Mouse (Mus musculus) erythroid progenitor cell, adult 5-6 weeks (primary cell): ENCODE measurements around the gene Gltpd2. TPM values are rescaled to one million over a fixed set of nuclear protein-coding genes. Genes with fewer than 3 reads are reported as not detected.
"Not testable (repeated sequence)": the region's sequence is repeated elsewhere in the genome, so short reads cannot be mapped to it uniquely, and the experiment has no call there.

Experiments
- ATAC-seq: replicated peaks from 2 replicates; pipeline ENCODE4 v1.8.0; 2016; ENCODE audit warnings: moderate number of reproducible peaks, mild to moderate bottlenecking, moderate TSS enrichment, inconsistent platforms; ENCODE audit not compliant: poor library complexity, low FRiP score, severe bottlenecking
- total RNA-seq, 2 experiments: library from RNA; stranded (forward) in 1 of 2; stranded (reverse) in 1 of 2; fragments of 150-400 nt in 1 of 2; fragments of 186-747, 209-891 nt in 1 of 2; gene quantifications; 2 replicates each; pipeline versions ENCODE4 v1.2.3 to v1.2.4; 2015 to 2017; ENCODE audit warnings: low replicate concordance in 2 of 2

The Gltpd2 gene
- total RNA-seq (2015; ENCODE audit: low replicate concordance) (not detected in 2 replicates), total RNA-seq (2017; ENCODE audit: low replicate concordance) (not detected in 2 replicates)

GRCm38 (mm10) chr11:70518923-70519322 lies at the start of gene Gltpd2:
Gltpd2 (plus strand) TSS chr11:70519196.
- no peak for ATAC-seq

GRCm38 (mm10) chr11:70469764-70470163 lies 49.2 kb upstream of the Gltpd2 start:
- no peak for ATAC-seq

- no peak for ATAC-seq
Measured at GRCm38 (mm10) chr11:70472716-70473115, 46.3 kb upstream of the Gltpd2 start.

GRCm38 (mm10) chr11:70473291-70473690 lies 45.7 kb upstream of the Gltpd2 start:
- ATAC-seq, result not testable (repeated sequence)

GRCm38 (mm10) chr11:70474872-70475534 lies 44.0 kb upstream of the Gltpd2 start:
- no peak for ATAC-seq

GRCm38 (mm10) chr11:70485498-70485897 lies 33.5 kb upstream of the Gltpd2 start:
- ATAC-seq, result no peak

- no peak for ATAC-seq
Measured at GRCm38 (mm10) chr11:70487816-70488215, 31.2 kb upstream of the Gltpd2 start.

- ATAC-seq, result no peak
Measured at GRCm38 (mm10) chr11:70489138-70489537, 29.9 kb upstream of the Gltpd2 start.

GRCm38 (mm10) chr11:70489684-70490083 lies 29.3 kb upstream of the Gltpd2 start:
- no peak for ATAC-seq

GRCm38 (mm10) chr11:70499566-70500475 lies 19.2 kb upstream of the Gltpd2 start:
- ATAC-seq, result no peak

- no peak for ATAC-seq
Measured at GRCm38 (mm10) chr11:70500476-70500812, 18.6 kb upstream of the Gltpd2 start.

GRCm38 (mm10) chr11:70502018-70502417 lies 17.0 kb upstream of the Gltpd2 start:
- no peak for ATAC-seq

GRCm38 (mm10) chr11:70504970-70505369 lies 14.0 kb upstream of the Gltpd2 start, which contains the start of gene Tm4sf5:
Tm4sf5 (plus strand) TSS chr11:70505244.
- no peak for ATAC-seq

- ATAC-seq, result no peak
Measured at GRCm38 (mm10) chr11:70506385-70506784, 12.6 kb upstream of the Gltpd2 start.

- no peak for ATAC-seq
Measured at GRCm38 (mm10) chr11:70506962-70507515, 12.0 kb upstream of the Gltpd2 start.

- no peak for ATAC-seq
Measured at GRCm38 (mm10) chr11:70509753-70510564, 9.0 kb upstream of the Gltpd2 start.

GRCm38 (mm10) chr11:70511242-70511641 lies 7.8 kb upstream of the Gltpd2 start:
- no peak for ATAC-seq

- no peak for ATAC-seq
Measured at GRCm38 (mm10) chr11:70511825-70512224, 7.2 kb upstream of the Gltpd2 start.

GRCm38 (mm10) chr11:70512709-70513342 lies 6.2 kb upstream of the Gltpd2 start:
- ATAC-seq, result no peak
